In genomic region chr17:49968467-49969207, GRCm38 (mm10) we compare ENCODE assay signal across 10 mouse cellular contexts.
DNase-seq lines count a peak whose midpoint lies in the region; ATAC-seq lines count a peak whose summit lies in the region.
"Had no signal": no experiment of that assay in that cellular context is flagged by ENCODE, and none has a peak within 500 bp of the region (broad histone marks: within the 10 kb centered on the region; RNA-seq: fewer than 3 reads in every experiment).

No protein-coding gene starts in this region.

- peak overlapping the region; percentile 4; the same call in 1 of the 2 replicates for H3K4me2 ChIP-seq in liver, embryonic 11.5 days
- no peak overlapping the region for H3K4me2 ChIP-seq in stomach, embryonic 15.5 days
- H3K4me2 ChIP-seq: embryonic facial prominence, embryonic 13.5 days had no signal

- H3K4me3 ChIP-seq in liver, embryonic 11.5 days (ENCODE audit: low read depth, low read length): no peak overlapping the region
- no peak overlapping the region for H3K4me3 ChIP-seq in stomach, embryonic 15.5 days (replicated peaks)
- H3K4me3 ChIP-seq: embryonic facial prominence, embryonic 13.5 days; myocyte had no signal

- no peaks in the 10 kb centered on the region for H3K9me3 ChIP-seq in liver, embryonic 11.5 days (ENCODE audit: control insufficient read depth, low read length)
- no peaks in the 10 kb centered on the region for H3K9me3 ChIP-seq in stomach, embryonic 15.5 days
- H3K9me3 ChIP-seq: embryonic facial prominence, embryonic 13.5 days had no signal

- WGBS in liver, embryonic 11.5 days: 37% methylated on average over 9 of the region's 9 CpGs
- WGBS in stomach, embryonic 15.5 days: 56% methylated on average over 9 of the region's 9 CpGs

- peak; percentile 26 to 50 for DNase-seq in urinary bladder, postnatal 36 days (ENCODE audit: low spot score in 2 of 2)
- no peak for DNase-seq in urinary bladder, postnatal 10 days (ENCODE audit: low spot score)
- peak; percentile 84 for DNase-seq in cerebellum, adult 9-10 months
- no peak for DNase-seq in liver, embryonic 11.5 days (ENCODE audit: low spot score)
- peak; percentile 70 for DNase-seq in naive thymus-derived CD4-positive, alpha-beta T cell, adult 2 months (ENCODE audit: low read depth)

- H3K4me1 ChIP-seq in liver, embryonic 11.5 days (replicated peaks; ENCODE audit: control insufficient read depth, insufficient read depth, low read length): peaks cover 4% of the 10 kb centered on the region; the same call in 1 of the 2 replicates
- H3K4me1 ChIP-seq in stomach, embryonic 15.5 days: no peaks in the 10 kb centered on the region
- H3K4me1 ChIP-seq: embryonic facial prominence, embryonic 13.5 days had no signal

- H3K36me3 ChIP-seq in liver, embryonic 11.5 days (ENCODE audit: control insufficient read depth, insufficient read depth, low read length): no peaks in the 10 kb centered on the region
- no peaks in the 10 kb centered on the region for H3K36me3 ChIP-seq in stomach, embryonic 15.5 days
- H3K36me3 ChIP-seq: embryonic facial prominence, embryonic 13.5 days had no signal

- H3K27ac ChIP-seq in liver, embryonic 11.5 days (ENCODE audit: low read depth, low read length): no peak overlapping the region
- no peak overlapping the region for H3K27ac ChIP-seq in stomach, embryonic 15.5 days
- H3K27ac ChIP-seq: embryonic facial prominence, embryonic 13.5 days had no signal

- no peaks in the 10 kb centered on the region for H3K27me3 ChIP-seq in liver, embryonic 11.5 days (replicated peaks; ENCODE audit: control insufficient read depth, insufficient read depth, low read length)
- no peaks in the 10 kb centered on the region for H3K27me3 ChIP-seq in stomach, embryonic 15.5 days (replicated peaks)
- H3K27me3 ChIP-seq: embryonic facial prominence, embryonic 13.5 days had no signal

- H3K9ac ChIP-seq in liver, embryonic 11.5 days (ENCODE audit: low read depth, low read length): no peak overlapping the region
- H3K9ac ChIP-seq in stomach, embryonic 15.5 days: no peak overlapping the region
- H3K9ac ChIP-seq: embryonic facial prominence, embryonic 13.5 days had no signal

- peak; percentile 90 for ATAC-seq in frontal cortex, adult (ENCODE audit: low TSS enrichment)
- peak; percentile 84 for ATAC-seq in inflammation-experienced regulatory T-cells, adult 6 months
- ATAC-seq in liver, embryonic 11.5 days (replicated peaks; ENCODE audit: low FRiP score): peak; percentile 54
- peak; percentile 71; the same call in 1 of the 2 replicates for ATAC-seq in stomach, embryonic 15.5 days (ENCODE audit: insufficient read depth, low FRiP score, low read depth)

Comparison
In these comparisons a context has a peak if more than half of its experiments do, and no peak if none do; other contexts are left out.
1. DNase-seq: peak in urinary bladder, postnatal 36 days (2 of 2), cerebellum, adult 9-10 months (single experiment) and naive thymus-derived CD4-positive, alpha-beta T cell, adult 2 months (single experiment); none in urinary bladder, postnatal 10 days (single experiment) and liver, embryonic 11.5 days (single experiment).
2. Peak in every context shown above with its lines, with median percentiles within 50 percentile points of each other: ATAC-seq.